ENCODE assay signal across 9 mouse cellular contexts in the genomic region with DNA sequence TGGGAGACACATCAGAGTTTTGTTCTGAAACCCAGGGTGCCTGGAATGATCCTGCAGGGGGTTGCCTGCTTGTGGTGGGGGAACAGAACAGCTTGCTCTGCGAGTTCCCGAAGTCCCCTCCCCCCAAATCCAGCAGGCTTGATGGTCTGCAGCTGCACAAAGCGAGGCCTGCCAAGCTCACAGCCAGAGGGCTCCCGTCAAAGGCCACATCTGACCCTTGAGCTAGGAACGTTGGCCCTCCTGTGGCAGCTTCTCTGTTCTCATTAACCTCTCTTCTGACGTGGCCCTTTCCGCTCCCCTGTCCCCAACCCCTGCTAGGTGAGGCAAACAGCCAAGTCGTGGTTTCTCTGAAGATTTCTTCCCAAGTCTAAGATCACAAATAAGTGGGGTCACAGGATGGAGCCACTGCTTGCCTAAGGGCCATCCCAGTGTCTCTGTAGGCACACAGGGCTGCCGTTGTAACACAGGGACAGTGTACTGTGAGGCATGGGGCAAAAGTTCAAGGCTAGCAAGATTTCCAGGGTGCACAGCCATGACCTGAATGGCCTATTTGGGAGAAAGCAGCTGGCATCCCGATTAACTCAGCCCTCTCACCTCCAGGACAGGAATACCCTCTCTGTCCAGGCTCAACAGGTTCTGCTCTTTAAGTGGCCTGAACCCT. TPM values are rescaled to one million over a fixed set of nuclear protein-coding genes. Genes with fewer than 3 reads are reported as not detected.
DNase-seq lines count a peak whose midpoint lies in the region; ATAC-seq and TF ChIP-seq lines count a peak whose summit lies in the region.
"Had no signal": no experiment of that assay in that cellular context is flagged by ENCODE, and none has a peak within 500 bp of the region (broad histone marks: within the 10 kb centered on the region; RNA-seq: fewer than 3 reads in every experiment).

No protein-coding gene starts in this region.

- H3K4me3 ChIP-seq in heart, embryonic 12.5 days, result no peak overlapping the region
- no peak overlapping the region for H3K4me3 ChIP-seq in kidney, adult 2 months (ENCODE audit: insufficient read depth, low read depth, low read length)
- no peak overlapping the region for H3K4me3 ChIP-seq in lung, postnatal 0 days (ENCODE audit: low read depth, low read length)
- H3K4me3 ChIP-seq in stomach, embryonic 16.5 days (replicated peaks; ENCODE audit: low read length), result no peak overlapping the region
- no peak overlapping the region for H3K4me3 ChIP-seq in gastrocnemius, adult 2 months
- H3K4me3 ChIP-seq: hindbrain, embryonic 15.5 days had no signal

- DNase-seq in heart, adult 11 months, result peak; percentile 86
- DNase-seq in embryo, embryonic 10.5 days (ENCODE audit: low spot score), result peak; percentile 75
- peak; percentile 73 for DNase-seq in kidney, adult 2 months
- DNase-seq in lung, postnatal 0 days (ENCODE audit: low spot score), result peak; percentile 51
- no peak for DNase-seq in gastrocnemius, adult 2 months

- peaks cover 24% of the 10 kb centered on the region for H3K4me1 ChIP-seq in heart, embryonic 12.5 days (replicated peaks)
- peaks cover 3% of the 10 kb centered on the region; the same call in 1 of the 2 replicates for H3K4me1 ChIP-seq in kidney, adult 2 months (ENCODE audit: control insufficient read depth, insufficient read depth, low read length)
- no peaks in the 10 kb centered on the region for H3K4me1 ChIP-seq in lung, postnatal 0 days (ENCODE audit: insufficient read depth, low read depth, low read length)
- peaks cover 13% of the 10 kb centered on the region for H3K4me1 ChIP-seq in stomach, embryonic 16.5 days (ENCODE audit: control insufficient read depth, insufficient read depth, low read length)

- H3K27ac ChIP-seq in heart, embryonic 12.5 days (ENCODE audit: poor library complexity, severe bottlenecking), result no peak overlapping the region
- H3K27ac ChIP-seq in kidney, adult 2 months (ENCODE audit: insufficient read depth, low read depth, low read length), result no peak overlapping the region
- H3K27ac ChIP-seq in lung, postnatal 0 days (ENCODE audit: low read length), result no peak overlapping the region
- no peak overlapping the region for H3K27ac ChIP-seq in stomach, embryonic 16.5 days (ENCODE audit: low read length)
- H3K27ac ChIP-seq in gastrocnemius, adult 2 months, result no peak overlapping the region
- H3K27ac ChIP-seq: hindbrain, embryonic 15.5 days had no signal

- 18% methylated on average over 10 of the region's 10 CpGs for WGBS in heart, embryonic 12.5 days
- WGBS in kidney, adult 2 months, result 27% methylated on average over 10 of the region's 10 CpGs
- WGBS in lung, postnatal 0 days, result 21% methylated on average over 10 of the region's 10 CpGs
- WGBS in stomach, embryonic 16.5 days, result 18% methylated on average over 10 of the region's 10 CpGs

- no peak for ATAC-seq in heart, embryonic 12.5 days (ENCODE audit: insufficient number of reproducible peaks, low FRiP score)
- ATAC-seq in lung, postnatal 0 days, result peak; percentile 81
- ATAC-seq in stomach, embryonic 16.5 days (ENCODE audit: insufficient read depth, low FRiP score), result peak; percentile 27; the same call in 1 of the 2 replicates
- ATAC-seq in activated CD4-positive, CD25-positive, alpha-beta regulatory T cell, adult 4 months, result no peak

- no peaks in the 10 kb centered on the region for H3K36me3 ChIP-seq in heart, embryonic 12.5 days
- H3K36me3 ChIP-seq in kidney, adult 2 months (ENCODE audit: control insufficient read depth, insufficient read depth, low read length), result no peaks in the 10 kb centered on the region
- no peaks in the 10 kb centered on the region for H3K36me3 ChIP-seq in lung, postnatal 0 days (ENCODE audit: insufficient read depth, low read length)
- H3K36me3 ChIP-seq in stomach, embryonic 16.5 days (ENCODE audit: control insufficient read depth, insufficient read depth, low read length), result no peaks in the 10 kb centered on the region
- H3K36me3 ChIP-seq: hindbrain, embryonic 15.5 days had no signal

- H3K27me3 ChIP-seq in heart, embryonic 12.5 days (replicated peaks), result 0 out of 2 replicates have a peak, but pooled peaks cover 8% of the 10 kb centered on the region
- no peaks in the 10 kb centered on the region for H3K27me3 ChIP-seq in kidney, adult 2 months (replicated peaks; ENCODE audit: control insufficient read depth, insufficient read depth, low read length)
- no peaks in the 10 kb centered on the region for H3K27me3 ChIP-seq in lung, postnatal 0 days (replicated peaks; ENCODE audit: insufficient read depth, low read length)
- H3K27me3 ChIP-seq in stomach, embryonic 16.5 days (ENCODE audit: control insufficient read depth, insufficient read depth, low read length), result no peaks in the 10 kb centered on the region
- H3K27me3 ChIP-seq: hindbrain, embryonic 15.5 days had no signal

- no peak for TF ChIP-seq EP300 in lung, postnatal 0 days (IDR thresholded peaks at IDR 0.05)

- H3K9ac ChIP-seq in heart, embryonic 12.5 days, result no peak overlapping the region
- H3K9ac ChIP-seq in lung, postnatal 0 days (replicated peaks; ENCODE audit: low read depth), result no peak overlapping the region
- H3K9ac ChIP-seq in stomach, embryonic 16.5 days (ENCODE audit: low read length), result no peak overlapping the region
- H3K9ac ChIP-seq: hindbrain, embryonic 15.5 days had no signal

- peak; percentile 38; the same call in 1 of the 2 replicates for TF ChIP-seq CTCF in kidney, adult 2 months (conservative IDR thresholded peaks at IDR 0.05; ENCODE audit: insufficient read depth, insufficient read length, low read depth, low read length)
- peak; percentile 32; the same call in 1 of the 2 replicates for TF ChIP-seq CTCF in lung, postnatal 0 days (IDR thresholded peaks at IDR 0.05)
- no peak for TF ChIP-seq CTCF in gastrocnemius, adult 2 months (IDR thresholded peaks at IDR 0.05)

- no peaks in the 10 kb centered on the region for H3K9me3 ChIP-seq in heart, embryonic 12.5 days (replicated peaks)
- H3K9me3 ChIP-seq in lung, postnatal 0 days (ENCODE audit: low read length), result no peaks in the 10 kb centered on the region
- no peaks in the 10 kb centered on the region for H3K9me3 ChIP-seq in stomach, embryonic 16.5 days (replicated peaks; ENCODE audit: control insufficient read depth, low read length)
- H3K9me3 ChIP-seq: hindbrain, embryonic 15.5 days had no signal

- no peak for TF ChIP-seq POLR2A in kidney, adult 2 months (IDR thresholded peaks at IDR 0.05; ENCODE audit: low read depth, low read length)

- intact Hi-C loops in gastrocnemius, adult 2 months (cut with DNase I), result loop anchor here (5.0 kb wide), 1 partner anchor 58 kb away; no protein-coding TSS in a partner anchor

- H3K4me2 ChIP-seq in heart, embryonic 12.5 days, result no peak overlapping the region
- no peak overlapping the region for H3K4me2 ChIP-seq in lung, postnatal 0 days (replicated peaks; ENCODE audit: low read depth, low read length)
- H3K4me2 ChIP-seq in stomach, embryonic 16.5 days (ENCODE audit: low read depth, low read length), result no peak overlapping the region
- H3K4me2 ChIP-seq: hindbrain, embryonic 15.5 days had no signal

RNA-seq across cellular contexts. Expression of gene Slc6a12, which starts 12.9 kb away (rescaled TPM):
- polyA plus RNA-seq in heart, embryonic 12.5 days (2016; fragmentation: Nextera tagmentation; extraction: Ambion mirVana), result not detected in 2 replicates
- 6.5 and 8.2 TPM in 2 replicates for polyA plus RNA-seq in kidney, adult 2 months (2012; rRNA removed)
- polyA plus RNA-seq in lung, postnatal 0 days (2015; fragmentation: Nextera tagmentation; extraction: Ambion mirVana), result not detected in 2 replicates
- polyA plus RNA-seq in stomach, embryonic 16.5 days (2015; fragmentation: Nextera tagmentation; extraction: Ambion mirVana), result 0.27 TPM in 1 of 2 replicates, not detected in the other
- not detected for polyA plus RNA-seq in activated CD4-positive, CD25-positive, alpha-beta regulatory T cell, adult 4 months (2017; shearing (Covaris generic))
- total RNA-seq in gastrocnemius, adult 2 months (2021), result under 1 TPM; 0.11 to 0.20 TPM

RNA-seq across cellular contexts. Expression of gene Slc6a13, which starts 30.0 kb away (rescaled TPM):
- polyA plus RNA-seq in heart, embryonic 12.5 days (2016; fragmentation: Nextera tagmentation; extraction: Ambion mirVana), result 6.9 and 8.7 TPM in 2 replicates
- polyA plus RNA-seq in kidney, adult 2 months (2012; rRNA removed), result 95.6 and 117 TPM in 2 replicates
- 0.26 and 0.42 TPM in 2 replicates for polyA plus RNA-seq in lung, postnatal 0 days (2015; fragmentation: Nextera tagmentation; extraction: Ambion mirVana)
- 2.0 and 2.9 TPM in 2 replicates for polyA plus RNA-seq in stomach, embryonic 16.5 days (2015; fragmentation: Nextera tagmentation; extraction: Ambion mirVana)
- polyA plus RNA-seq in activated CD4-positive, CD25-positive, alpha-beta regulatory T cell, adult 4 months (2017; shearing (Covaris generic)), result under 1 TPM; 0.55 to 0.93 TPM
- under 1 TPM; 0.20 to 0.46 TPM for total RNA-seq in gastrocnemius, adult 2 months (2021)

Comparison
In these comparisons a context has a peak if more than half of its experiments do, and no peak if none do; other contexts are left out.
1. ATAC-seq: peak in lung, postnatal 0 days (single experiment) and stomach, embryonic 16.5 days (single experiment); none in heart, embryonic 12.5 days (single experiment) and activated CD4-positive, CD25-positive, alpha-beta regulatory T cell, adult 4 months (single experiment).